In the genomic region with DNA sequence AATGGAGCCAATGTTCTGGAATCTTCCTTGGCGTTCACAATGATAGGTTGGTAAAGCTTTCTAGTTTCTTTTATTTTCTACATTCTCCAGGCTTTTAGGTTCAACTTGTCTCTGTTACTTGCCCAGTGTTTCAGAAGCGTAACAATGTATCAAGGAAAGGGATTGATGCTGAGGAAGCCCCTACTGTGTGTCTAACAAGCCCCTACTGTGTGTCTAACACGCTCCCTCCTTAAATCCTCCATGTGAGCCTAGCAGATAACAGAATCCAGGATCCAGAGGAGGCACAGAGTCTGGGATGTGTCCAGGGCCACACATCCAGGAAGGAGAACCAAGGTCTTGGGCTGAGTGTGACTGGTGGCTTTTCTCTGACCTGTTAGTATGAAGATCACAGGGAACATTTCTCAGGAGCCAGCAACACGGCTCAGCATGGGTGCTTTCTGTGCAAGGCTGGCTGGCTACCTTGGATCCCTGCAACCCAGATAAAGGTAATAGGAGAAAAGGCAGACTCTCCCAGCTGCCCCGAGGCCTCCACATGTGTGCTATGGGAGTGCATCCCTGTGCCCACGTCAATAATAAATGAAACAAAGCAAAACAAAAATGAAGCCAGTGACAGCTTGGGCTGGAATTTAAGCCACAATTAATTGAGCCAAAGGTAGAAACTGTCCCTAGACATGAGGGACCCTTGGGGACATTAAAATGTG, we compare ENCODE assay signal across 19 mouse cellular contexts. TPM values are rescaled to one million over a fixed set of nuclear protein-coding genes. Genes with fewer than 3 reads are reported as not detected.
"Had no signal": no experiment of that assay in that cellular context is flagged by ENCODE, and none has a peak within 500 bp of the region (broad histone marks: within the 10 kb centered on the region; RNA-seq: fewer than 3 reads in every experiment).

No protein-coding gene starts in this region.

- DNase-seq: liver; lung, adult 18-20 months; thymus, adult 2 months; thymus, postnatal 14 days; thymus, postnatal 4 days had no signal

- H3K4me3 ChIP-seq: limb, embryonic 10.5 days; limb, embryonic 13.5 days; liver, embryonic 12.5 days; liver, embryonic 15.5 days; lung, embryonic 15.5 days; megakaryocyte, embryonic 14.5 days; midbrain, embryonic 10.5 days; midbrain, embryonic 13.5 days; myocyte; neural tube, embryonic 13.5 days had no signal

- H3K27ac ChIP-seq: kidney, postnatal 0 days; limb, embryonic 10.5 days; limb, embryonic 13.5 days; liver, embryonic 12.5 days; liver, embryonic 15.5 days; lung, embryonic 15.5 days; midbrain, embryonic 13.5 days; neural tube, embryonic 13.5 days; stomach, postnatal 0 days had no signal

- H3K9ac ChIP-seq: limb, embryonic 13.5 days; liver, embryonic 12.5 days; liver, embryonic 15.5 days; lung, embryonic 15.5 days; midbrain, embryonic 13.5 days; neural tube, embryonic 13.5 days had no signal

- H3K27me3 ChIP-seq: lung, embryonic 15.5 days had no signal

- H3K36me3 ChIP-seq: limb, embryonic 10.5 days; limb, embryonic 13.5 days; liver, embryonic 12.5 days; liver, embryonic 15.5 days; lung, embryonic 15.5 days; midbrain, embryonic 10.5 days; midbrain, embryonic 13.5 days; neural tube, embryonic 13.5 days had no signal

RNA-seq across cellular contexts. Expression of a gene that starts 46.0 kb away (rescaled TPM):
- total RNA-seq: monocyte, adult 5-6 weeks; neutrophil, adult 5-6 weeks had no signal
